Mouse (Mus musculus) hindbrain, embryonic 11.5 days (tissue): ENCODE results near the gene Btbd35f16. TPM values are rescaled to one million over a fixed set of nuclear protein-coding genes. Genes with fewer than 3 reads are reported as not detected.
"Not testable (repeated sequence)": the region's sequence is repeated elsewhere in the genome, so short reads cannot be mapped to it uniquely, and the experiment has no call there.

Experiments used
- ATAC-seq: fragments of 200-750 bp; cut with Nextera tagmentation; 2 replicates; pipeline ENCODE4 v1.8.0; 2017; ENCODE audit warnings: mild to moderate bottlenecking, moderate TSS enrichment, moderate library complexity; ENCODE audit not compliant: low FRiP score
- DNase-seq: peaks from one replicate; pipeline ENCODE4 v3.0.0-alpha.2; 2015; ENCODE audit warnings: low spot score
- H3K27ac ChIP-seq: fragments of 300-500 bp; sonication (generic); 2 replicates; pipeline ENCODE4 v1.5.1; 2014; ENCODE audit warnings: mild to moderate bottlenecking, low read depth, low read length
- H3K27me3 ChIP-seq: fragments of 300-500 bp; sonication (generic); 2 replicates; pipeline ENCODE4 v1.6.1; 2014; ENCODE audit warnings: mild to moderate bottlenecking, low read length, moderate library complexity, mixed read lengths; ENCODE audit not compliant: control insufficient read depth, insufficient read depth
- H3K36me3 ChIP-seq: fragments of 300-500 bp; sonication (generic); 2 replicates; pipeline ENCODE4 v1.6.1; 2014; ENCODE audit warnings: mild to moderate bottlenecking, low read length, moderate library complexity, mixed read lengths; ENCODE audit not compliant: control insufficient read depth, insufficient read depth
- H3K4me1 ChIP-seq: fragments of 300-500 bp; sonication (generic); replicated peaks from 2 replicates; pipeline ENCODE4 v1.6.1; 2014; ENCODE audit warnings: low read length, mixed read lengths; ENCODE audit not compliant: control insufficient read depth, insufficient read depth
- H3K4me2 ChIP-seq: fragments of 300-500 bp; sonication (generic); replicated peaks from 2 replicates; pipeline ENCODE4 v1.6.1; 2014; ENCODE audit warnings: mild to moderate bottlenecking, low read depth, low read length
- H3K4me3 ChIP-seq: fragments of 300-500 bp; sonication (generic); 2 replicates; pipeline ENCODE4 v1.5.1; 2014; ENCODE audit warnings: low read depth, low read length
- H3K9ac ChIP-seq: fragments of 300-500 bp; sonication (generic); 2 replicates; pipeline ENCODE4 v1.6.1; 2014; ENCODE audit warnings: low read depth, low read length
- H3K9me3 ChIP-seq: fragments of 300-500 bp; sonication (generic); 2 replicates; pipeline ENCODE4 v1.6.1; 2016; ENCODE audit warnings: low read length; ENCODE audit not compliant: control insufficient read depth
- WGBS: fragments of 180-500 bp; shearing (Covaris S2); extraction: QIAGEN DNeasy Blood & Tissue Kit; methylation state at CpG from one replicate; pipeline ENCODE4 v1.1.7; 2014; 5-methylcytosine and 5-hydroxymethylcytosine counted together
- polyA plus RNA-seq: library from polyadenylated mRNA; unstranded; fragments of >200 nt; fragmentation: Nextera tagmentation; extraction: Ambion mirVana; gene quantifications from 2 replicates; pipeline ENCODE4 v1.2.1, GENCODE M21; 2014

Btbd35f16 gene
- not detected in 2 replicates for polyA plus RNA-seq

DNA sequence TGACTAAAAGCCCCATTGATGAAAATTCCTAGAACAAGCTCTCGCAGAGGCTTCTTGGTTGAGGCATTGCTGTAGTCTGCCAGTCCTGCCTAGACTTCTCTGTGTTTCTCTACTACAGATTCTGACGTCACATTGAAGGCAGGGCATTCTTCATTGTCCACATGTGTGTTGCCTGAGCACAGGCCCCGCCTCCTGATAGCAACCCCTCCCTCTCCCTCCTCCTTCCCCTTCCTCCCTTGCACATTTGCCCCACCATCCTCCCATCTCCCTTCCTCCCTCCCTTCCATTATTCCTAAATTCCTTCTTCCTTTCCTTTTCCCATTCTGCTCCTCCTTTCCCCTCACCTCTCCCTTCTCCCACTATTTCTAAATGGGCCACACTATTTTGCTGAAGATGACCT, at the start of gene Btbd35f16:
Gene Btbd35f16, minus strand, starts transcription at position 101 of the 400 bp plus-strand sequence.
- H3K36me3 ChIP-seq, H3K9ac ChIP-seq, H3K27me3 ChIP-seq, H3K9me3 ChIP-seq, H3K4me3 ChIP-seq, H3K4me2 ChIP-seq, H3K27ac ChIP-seq, DNase-seq, H3K4me1 ChIP-seq, ATAC-seq: not testable (repeated sequence)
- WGBS = no CpG with 5 or more reads among the region's 3 CpGs

Other genes starting within 250 kb of the Btbd35f16 start
- gene Btbd35f10, start 204.1 kb downstream of the Btbd35f16 start, polyA plus RNA-seq = not detected in 2 replicates
- gene Btbd35f3, start 80.7 kb upstream of the Btbd35f16 start, polyA plus RNA-seq = not detected in 2 replicates
- not detected in 2 replicates for gene Btbd35f28, start 239.6 kb upstream of the Btbd35f16 start, polyA plus RNA-seq